Mouse (Mus musculus) liver, adult (tissue): ENCODE results near the gene Fbxo40.

Experiments
- GATA4 ChIP-seq: IDR thresholded peaks from 2 replicates; pipeline ENCODE4 v1.6.1; 2014; ENCODE audit warnings: mild to moderate bottlenecking, low read length; ENCODE audit not compliant: insufficient replicate concordance

Gene Fbxo40

DNA sequence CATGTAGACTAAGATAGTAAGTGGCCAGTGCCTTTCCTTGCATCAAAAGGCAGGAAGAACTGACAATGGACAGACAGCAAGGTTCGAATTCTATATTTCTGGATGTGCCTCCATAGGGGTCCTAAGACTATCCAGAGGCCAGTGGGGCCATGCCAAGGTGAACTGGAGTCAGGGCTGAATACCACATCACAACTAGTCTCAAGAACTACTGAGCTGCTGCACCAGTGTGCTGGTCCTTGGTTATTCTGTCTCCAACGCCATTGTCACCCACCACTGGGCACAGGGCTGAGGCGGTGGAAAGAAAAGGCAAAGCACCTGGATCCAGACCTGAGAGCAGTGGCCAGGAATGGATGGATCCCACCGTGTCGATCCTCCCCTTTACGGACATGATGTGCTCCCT is 57.7 kb downstream of the Fbxo40 start:
- no peak for TF ChIP-seq GATA4

DNA sequence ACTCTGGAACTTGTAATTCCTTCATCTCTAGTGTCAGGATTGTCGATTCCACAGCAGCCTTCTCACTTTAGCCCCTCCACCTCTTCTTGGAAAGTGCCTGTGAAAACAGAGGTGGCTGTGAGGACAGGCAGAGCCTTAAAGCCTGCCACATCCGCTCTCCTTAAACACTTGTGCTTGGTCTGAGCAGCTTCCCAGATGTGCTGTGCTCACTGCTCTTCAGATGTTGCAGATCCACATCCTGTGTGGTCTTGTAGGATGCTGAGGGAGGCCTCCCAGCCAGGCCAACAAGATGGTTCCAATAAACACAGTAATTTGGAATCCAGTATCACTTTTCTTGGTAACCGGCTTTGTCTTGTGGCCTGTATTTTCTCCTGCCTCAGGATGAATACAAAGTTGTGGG is 58.3 kb downstream of the Fbxo40 start:
- no peak for TF ChIP-seq GATA4

DNA sequence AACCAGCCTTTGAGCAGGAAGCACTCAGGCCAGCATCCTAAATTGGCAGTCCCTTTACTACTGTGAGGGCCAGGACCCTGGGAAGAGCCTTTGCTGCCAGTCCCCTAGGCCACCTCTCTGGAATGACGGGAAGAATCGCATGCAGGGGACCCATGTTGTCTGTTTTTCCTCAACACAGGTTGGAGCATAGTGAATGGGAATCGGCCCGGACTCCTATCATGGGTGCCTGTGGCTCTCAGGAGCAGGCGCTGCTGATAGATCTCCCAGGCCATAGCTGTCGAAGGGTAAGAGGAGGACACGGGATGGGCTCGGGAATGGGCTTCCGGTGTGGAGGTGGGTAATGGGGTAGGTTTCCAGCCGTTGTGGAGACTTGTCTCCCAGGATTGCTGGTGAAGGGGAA is 58.9 kb downstream of the Fbxo40 start:
- no peak for TF ChIP-seq GATA4

DNA sequence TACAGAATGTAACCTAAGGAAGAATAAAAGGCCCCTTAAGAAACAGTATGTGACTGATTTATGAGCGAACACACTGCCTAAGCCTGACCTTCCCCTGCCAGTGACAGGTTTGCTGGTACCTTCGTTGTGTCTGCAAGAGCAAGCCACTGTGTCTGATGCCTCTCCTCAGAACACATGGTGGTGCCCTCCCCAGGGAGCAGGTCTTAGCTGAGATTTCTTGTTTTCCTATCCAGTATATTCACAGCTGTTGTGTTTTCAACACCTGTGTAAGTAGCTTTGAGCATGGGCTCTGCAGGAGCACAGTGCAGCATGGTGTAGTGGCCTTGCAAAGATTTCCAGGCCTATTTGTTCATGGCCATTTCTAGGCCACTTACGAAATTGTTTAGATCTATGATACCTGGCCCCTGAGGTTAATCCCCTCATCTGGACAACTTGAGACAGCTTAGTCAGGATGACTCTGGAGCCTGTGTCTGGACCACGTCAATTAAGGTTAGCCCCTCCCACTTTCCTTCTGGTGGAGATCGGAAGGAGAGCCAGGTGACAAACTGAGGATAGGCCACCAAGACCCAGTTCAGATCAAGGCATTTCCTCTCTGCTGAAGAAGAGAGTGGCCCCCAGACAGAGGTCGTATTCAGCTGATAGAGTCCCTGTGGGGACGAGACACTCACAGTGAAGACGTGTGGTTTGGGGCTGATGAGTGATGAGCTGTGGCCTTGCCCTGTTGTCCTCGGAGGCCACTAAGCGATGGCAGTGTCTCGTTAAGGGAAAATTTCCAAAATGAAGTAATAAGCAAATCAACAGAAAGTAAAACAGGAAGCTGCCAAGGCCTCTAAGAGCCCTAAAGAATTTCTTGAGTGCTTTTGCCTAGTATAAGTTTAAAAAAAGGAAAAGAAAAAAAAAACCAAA is 59.8 kb downstream of the Fbxo40 start:
- no peak for TF ChIP-seq GATA4

DNA sequence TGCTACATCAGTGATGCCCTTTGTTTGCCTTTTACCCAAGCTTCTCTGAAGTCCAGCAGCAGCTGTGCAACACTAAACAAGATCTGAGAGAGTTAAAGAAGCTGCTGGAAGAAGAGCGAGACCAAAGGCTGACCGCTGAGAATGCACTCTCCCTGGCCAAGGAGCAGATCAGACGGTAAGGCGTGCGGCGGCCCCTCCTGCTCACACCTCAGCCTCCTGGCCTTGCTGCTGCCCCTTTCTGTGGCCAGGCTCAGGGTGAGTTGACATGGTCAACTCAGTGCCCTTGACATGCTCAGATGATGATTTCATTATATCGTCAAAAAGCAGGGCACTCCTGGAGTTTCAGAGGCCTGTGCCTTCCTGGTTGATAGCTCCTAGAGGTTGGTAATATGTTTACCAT is 61.1 kb downstream of the Fbxo40 start:
- no peak for TF ChIP-seq GATA4

DNA sequence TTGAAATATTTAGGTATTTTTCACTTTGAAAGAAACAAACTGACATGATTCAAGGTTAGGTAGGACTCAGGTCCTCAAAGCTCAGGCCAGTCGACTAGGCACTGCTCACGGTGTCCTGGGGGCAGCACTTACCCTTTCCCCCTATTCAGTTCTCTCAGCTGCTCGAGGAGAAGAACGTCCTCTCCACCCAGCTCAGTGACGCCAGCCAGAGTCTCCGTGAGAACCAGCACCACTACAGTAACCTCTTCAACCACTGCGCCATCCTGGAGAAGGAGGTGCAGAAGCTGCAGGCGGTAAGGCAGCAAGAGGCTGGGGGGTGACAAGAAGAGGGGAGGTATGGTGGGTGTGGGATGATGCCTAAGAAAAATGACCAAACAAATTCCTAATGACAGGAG is 62.2 kb downstream of the Fbxo40 start:
- no peak for TF ChIP-seq GATA4

DNA sequence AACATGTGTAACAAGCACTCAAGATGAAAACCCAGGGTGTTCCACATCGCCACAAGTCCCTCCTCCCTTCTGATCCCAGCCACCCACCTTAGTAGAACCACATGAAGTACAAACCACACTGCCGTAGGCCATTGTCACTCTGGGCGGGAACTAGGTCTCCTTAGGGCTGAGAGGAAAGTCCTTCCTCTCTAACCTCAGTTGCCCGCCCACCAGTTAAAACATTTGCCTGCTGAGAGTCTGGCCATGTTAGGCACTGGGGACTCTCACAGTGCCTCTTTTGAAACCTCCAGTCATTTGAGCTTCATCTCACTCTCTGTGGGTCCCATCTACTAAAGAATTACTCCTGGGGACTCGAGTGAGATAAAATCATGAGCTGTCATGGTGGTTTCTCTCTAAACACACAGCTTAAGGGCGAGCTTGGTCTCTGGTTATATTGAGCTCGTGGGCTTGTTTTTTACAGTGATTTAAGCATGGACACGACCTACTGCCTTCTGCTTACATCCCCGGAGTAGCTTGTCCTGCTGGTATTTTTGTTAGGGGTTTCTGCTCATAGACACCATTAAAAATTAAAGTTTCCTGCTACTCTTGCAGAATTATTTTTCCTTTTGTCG is 62.7 kb downstream of the Fbxo40 start:
- no peak for TF ChIP-seq GATA4

DNA sequence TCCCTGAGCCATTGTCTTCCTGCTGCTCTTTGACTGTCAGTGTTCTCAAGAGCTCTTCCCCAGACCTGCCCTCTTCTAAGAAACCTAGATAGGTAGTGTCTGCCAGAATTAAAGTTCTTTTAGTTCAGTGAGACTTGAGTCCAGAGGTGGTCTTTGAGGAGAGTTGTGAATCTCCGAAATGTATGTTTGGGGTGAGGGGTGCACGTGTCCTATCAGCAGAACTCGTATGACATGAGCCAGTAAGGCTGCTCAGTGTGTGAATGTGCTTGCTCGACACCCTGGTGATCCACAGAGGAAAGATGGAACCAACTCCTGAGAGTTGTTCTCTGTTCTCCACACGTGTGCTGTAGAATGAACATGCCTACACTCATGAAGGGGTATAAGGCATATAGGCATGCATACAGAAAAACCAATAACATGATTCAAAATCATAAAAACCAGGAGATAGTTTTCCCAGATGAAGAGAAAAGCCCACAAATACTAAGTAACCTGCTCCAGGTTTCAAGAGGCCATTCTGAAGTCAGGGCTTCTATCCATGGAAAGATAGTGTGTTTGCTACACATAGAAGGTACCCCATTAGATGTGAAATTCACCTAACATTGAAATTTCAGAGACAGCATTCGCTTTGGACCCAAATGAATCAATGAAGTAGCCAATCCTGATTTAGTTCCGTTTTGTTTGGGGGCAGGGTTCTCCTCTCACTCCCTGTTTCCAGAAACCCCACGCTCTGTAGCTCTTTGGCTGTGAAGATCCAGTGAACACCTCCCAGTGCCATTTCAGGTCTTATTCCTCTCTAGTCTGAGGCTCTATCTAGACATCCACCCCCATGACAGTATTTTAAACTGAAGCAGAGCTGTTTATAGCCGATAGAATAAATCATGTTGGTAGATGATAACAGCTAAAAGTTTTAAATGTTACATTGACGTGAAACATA is 63.5 kb downstream of the Fbxo40 start:
- TF ChIP-seq GATA4, result no peak

DNA sequence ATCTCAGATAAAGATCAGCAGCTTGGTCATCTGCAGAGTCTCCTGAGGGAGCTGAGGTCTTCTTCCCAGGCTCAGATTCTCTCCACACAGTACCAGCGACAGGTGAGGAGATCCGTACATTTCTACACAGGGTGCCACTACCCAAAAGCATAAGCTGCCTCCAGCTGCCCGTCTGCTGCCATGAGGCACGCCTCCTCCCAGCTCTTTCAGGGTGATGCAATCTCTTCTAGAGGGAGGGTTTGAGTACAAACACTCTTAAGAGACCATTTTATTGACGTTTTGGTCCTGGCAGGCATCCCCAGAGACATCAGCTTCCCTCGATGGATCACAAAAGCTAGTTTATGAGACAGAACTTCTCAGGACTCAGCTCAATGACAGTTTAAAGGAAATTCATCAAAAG is 64.5 kb downstream of the Fbxo40 start:
- no peak for TF ChIP-seq GATA4

DNA sequence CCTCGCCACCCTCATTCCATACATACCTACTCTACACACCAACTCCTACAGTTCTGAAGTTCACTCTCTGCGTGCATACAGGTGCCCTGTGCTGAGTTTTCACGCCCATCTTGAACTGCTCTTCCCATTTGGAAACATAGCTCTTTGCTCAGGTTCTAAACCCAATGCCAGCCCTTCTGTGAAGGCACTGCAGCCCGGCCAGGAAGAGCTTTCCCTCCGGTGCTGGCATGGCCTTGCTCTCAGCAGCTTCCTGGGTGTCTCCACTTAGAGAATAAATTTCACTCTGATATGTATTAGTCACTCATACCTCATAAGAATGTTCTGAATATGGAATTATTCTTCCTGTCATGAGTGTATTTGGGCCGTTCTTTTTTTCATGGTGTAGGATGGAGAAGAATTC is 64.9 kb downstream of the Fbxo40 start:
- no peak for TF ChIP-seq GATA4

DNA sequence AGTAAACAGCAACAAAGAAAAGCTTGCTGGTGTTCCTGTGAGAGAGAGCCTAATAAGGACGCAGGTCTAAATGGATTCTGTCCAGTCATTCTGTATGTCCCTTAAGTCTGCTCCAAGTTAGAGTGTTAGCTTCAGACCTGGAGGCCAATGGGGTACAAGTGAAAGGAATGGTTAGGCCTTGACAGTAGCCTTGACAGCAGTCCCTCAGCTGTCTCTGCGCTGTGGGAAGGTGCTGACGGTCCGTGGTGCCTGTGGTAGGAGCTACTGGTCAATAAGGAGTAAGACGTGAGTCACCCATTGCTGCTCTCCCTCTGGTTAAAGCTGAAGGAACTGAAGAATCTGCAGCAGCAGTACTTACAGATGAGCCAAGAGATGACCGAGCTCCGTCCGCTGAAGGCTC is 66.0 kb downstream of the Fbxo40 start:
- TF ChIP-seq GATA4, result no peak

DNA sequence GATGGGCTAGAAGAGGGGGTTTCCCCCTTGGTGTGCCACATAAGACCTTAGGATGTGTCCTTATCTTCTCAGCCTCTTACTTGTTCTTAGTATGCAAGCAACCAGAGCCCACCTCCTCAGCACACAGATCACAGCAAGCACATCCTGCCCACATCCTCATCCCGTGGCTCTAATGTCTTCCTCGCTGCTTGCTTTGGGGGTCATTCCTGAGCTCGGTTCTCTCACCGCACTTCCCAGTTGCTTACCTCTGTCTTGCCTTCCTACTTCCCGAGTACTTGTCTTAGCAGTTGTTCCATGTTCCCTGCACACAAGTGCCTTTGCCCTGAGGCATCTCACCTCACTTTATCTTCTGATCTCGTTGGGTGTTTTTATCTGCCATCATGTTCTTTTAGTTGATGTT is 68.3 kb downstream of the Fbxo40 start:
- no peak for TF ChIP-seq GATA4

DNA sequence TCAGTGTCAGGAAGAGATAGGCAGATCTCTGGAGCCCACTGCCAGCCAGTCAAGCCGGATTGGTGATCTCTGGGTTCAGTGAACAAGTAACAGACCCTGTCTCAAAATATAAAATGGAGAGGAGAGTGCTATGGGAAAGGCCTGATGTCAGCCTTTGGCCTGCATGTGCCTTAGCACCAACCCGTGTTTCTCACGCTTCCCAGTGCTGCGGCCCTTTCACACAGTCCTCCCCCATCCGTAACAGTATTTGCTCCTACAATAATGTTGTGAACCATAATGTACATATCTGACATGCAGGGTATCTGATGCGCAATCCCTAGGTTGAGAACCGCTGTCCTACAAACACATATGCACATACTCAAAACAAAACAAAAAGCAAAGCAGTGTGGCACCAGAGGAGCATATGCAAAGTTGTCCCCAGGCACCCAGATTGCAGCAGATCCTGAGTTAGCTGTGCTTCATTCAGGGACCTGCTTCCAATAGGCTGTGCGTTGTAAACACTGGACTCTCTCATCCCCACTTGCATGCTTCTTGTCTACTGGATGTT is 69.1 kb downstream of the Fbxo40 start:
- no peak for TF ChIP-seq GATA4

DNA sequence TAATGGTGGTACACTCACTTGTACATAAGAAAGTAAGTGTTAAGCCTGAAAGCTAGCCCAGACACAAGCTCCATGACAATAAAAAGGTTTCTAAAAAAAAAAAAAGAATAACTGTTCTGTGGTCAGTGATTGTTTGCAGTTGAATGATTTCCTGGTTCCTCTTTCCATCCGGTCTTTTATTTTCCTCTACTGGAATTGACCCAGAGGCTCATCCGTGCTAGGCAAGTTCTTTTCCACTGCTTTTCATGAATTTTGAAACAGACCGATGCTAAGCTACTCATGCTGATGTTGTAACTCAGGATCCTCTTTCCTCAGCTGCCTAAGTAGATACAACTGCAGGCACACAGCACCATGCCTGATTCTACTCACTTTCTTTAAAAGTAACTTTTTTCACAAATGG is 69.9 kb downstream of the Fbxo40 start:
- TF ChIP-seq GATA4, result no peak

DNA sequence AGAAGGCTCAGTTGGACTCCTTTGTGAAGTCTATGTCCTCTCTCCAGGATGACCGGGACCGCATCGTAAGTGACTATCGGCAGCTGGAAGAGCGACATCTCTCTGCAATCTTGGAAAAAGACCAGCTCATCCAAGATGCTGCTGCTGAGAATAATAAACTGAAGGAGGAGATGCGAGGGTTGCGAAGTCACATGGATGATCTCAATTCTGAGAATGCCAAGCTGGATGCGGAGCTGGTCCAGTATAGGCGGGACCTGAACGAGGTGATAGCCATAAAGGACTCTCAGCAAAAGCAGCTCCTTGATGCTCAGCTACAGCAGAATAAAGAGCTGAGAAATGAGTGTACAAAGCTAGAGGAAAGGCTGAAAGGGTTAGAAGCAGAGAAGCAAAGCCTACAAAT is 71.8 kb downstream of the Fbxo40 start:
- TF ChIP-seq GATA4, result no peak

DNA sequence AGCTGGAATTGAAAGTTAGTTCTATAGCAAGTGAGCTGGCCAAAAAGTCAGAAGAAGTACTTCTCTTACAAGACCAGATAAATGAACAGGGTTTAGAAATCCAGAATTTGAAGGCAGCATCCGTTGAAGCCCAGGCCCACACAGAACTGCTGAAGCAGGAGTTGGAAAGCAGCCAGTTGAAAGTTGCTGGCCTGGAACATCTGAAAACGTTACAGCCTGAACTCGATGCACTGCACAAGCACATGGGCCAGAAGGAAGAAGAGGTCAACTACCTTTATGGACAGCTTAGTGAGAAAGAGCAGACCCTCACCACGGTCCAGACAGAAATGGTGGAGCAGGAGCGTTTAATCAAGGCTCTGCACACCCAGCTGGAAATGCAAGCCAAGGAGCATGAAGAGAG is 76.1 kb downstream of the Fbxo40 start:
- no peak for TF ChIP-seq GATA4
